Mouse (Mus musculus): ENCODE results near the gene Tecpr1. TPM values are rescaled to one million over a fixed set of nuclear protein-coding genes. Genes with fewer than 3 reads are reported as not detected.

Tecpr1 gene
- polyA plus RNA-seq, 1 experiment from 2014 or later: 19.9 TPM

DNA sequence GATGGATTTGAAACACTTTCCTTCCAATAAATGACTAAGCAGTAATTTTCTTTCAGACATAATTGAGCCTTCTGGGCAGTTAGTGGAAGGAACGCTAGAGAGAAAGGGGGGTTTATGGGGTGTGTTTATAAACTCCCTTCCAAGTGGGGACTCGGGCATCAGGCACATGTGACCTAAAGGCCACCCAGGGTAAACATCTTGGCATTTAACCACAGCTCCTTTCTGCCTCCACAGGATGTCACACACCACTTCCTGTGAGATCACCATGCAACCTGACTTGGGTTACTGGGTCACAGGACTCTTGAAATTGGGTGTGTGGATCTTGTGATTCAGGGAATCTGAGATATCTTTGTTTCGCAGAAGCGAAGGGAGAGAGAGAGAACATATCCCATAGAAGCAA lies 2.1 kb downstream of the Tecpr1 start:
- H3K36me3 ChIP-seq (replicated peaks): peaks cover 14% of the 10 kb centered on the region; the same call in 1 of the 2 replicates
- no peak for DNase-seq (ENCODE audit: extremely low spot score, low spot score)
- no peak overlapping the region for H3K4me3 ChIP-seq
- H3K27me3 ChIP-seq (ENCODE audit: poor library complexity, severe bottlenecking): no peaks in the 10 kb centered on the region
- 67% methylated on average over 4 of the region's 4 CpGs for WGBS
- H3K4me1 ChIP-seq: peaks cover 41% of the 10 kb centered on the region
- H3K27ac ChIP-seq: no peak overlapping the region
- H3K9me3 ChIP-seq: no peaks in the 10 kb centered on the region

DNA sequence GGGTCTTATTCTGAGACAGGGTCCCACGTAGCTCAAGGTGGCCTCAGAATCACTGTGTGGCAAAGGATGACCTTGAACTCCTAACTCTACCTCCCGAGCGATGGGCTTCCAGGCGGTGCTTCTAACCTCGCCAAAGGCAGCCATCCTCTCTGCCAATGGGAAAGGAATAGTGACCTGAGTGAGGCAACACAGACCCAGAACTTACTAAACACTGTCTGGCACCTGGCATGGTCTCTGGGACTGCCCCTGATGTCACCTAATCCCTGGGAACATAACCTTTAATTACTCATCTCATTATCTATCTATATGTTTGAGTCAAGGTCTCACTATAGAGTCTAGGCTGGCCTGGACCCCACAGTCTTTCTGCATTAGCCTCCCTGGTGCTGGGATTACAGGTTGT lies 3.5 kb downstream of the Tecpr1 start:
- 91% methylated on average over 5 of the region's 5 CpGs for WGBS
- H3K9me3 ChIP-seq: no peaks in the 10 kb centered on the region
- no peak overlapping the region for H3K27ac ChIP-seq
- H3K4me1 ChIP-seq: peaks cover 41% of the 10 kb centered on the region
- peaks cover 21% of the 10 kb centered on the region for H3K36me3 ChIP-seq (replicated peaks)
- no peak for DNase-seq (ENCODE audit: extremely low spot score, low spot score)
- H3K27me3 ChIP-seq (ENCODE audit: poor library complexity, severe bottlenecking): no peaks in the 10 kb centered on the region
- no peak overlapping the region for H3K4me3 ChIP-seq

DNA sequence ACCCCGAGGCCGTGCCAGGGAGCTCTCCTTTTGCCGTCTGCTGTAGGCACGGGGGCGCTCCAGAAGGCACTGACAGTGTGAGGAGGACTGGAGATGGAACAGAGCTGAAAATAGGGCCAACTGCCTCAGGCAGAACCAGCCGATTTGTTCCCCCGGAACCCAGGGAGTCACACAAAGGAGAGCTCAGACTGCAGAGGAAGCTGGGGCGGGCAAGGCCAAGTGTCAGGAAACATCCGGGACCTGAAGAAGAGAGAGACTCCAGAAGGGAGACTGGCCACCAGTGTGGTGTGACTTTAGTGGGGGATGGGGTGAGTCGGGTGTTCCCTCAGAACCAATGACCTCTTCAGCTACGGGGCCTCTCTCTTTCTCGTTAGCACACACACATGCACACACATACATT lies 4.1 kb downstream of the Tecpr1 start:
- Histone ChIP-seq H3K27me3 (ENCODE audit: poor library complexity, severe bottlenecking) (no peaks in the 10 kb centered on the region), H3K4me3 (no peak overlapping the region), H3K27ac (0 out of 2 replicates have a peak overlapping the region, but pooled peaks have one; percentile 51), H3K9me3 (no peaks in the 10 kb centered on the region), H3K4me1 (peaks cover 38% of the 10 kb centered on the region), H3K36me3 (replicated peaks) (peaks cover 21% of the 10 kb centered on the region)
- no peak for DNase-seq (ENCODE audit: extremely low spot score, low spot score)
- 73% methylated on average over 12 of the region's 12 CpGs for WGBS

DNA sequence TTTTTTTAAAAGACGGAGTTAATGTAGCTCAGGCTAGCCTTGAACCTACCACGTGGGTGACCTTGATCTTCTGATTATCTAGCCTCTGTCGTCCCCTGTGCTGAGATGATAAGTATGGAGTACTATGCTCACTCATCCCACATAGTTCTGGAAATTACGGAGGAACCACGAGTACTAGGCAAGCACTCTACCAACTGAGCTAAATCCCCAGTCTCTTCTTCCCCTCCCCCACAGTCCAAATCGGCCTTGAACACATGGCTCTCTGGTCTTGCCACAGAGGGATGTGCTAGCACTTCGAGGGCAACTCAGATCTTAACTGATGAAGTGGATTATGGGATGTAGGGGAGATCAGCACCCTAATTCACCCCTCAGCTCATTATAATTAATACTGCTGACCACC lies 5.4 kb downstream of the Tecpr1 start:
- Histone ChIP-seq H3K4me1 (peaks cover 33% of the 10 kb centered on the region), H3K27ac (no peak overlapping the region), H3K4me3 (no peak overlapping the region), H3K27me3 (ENCODE audit: poor library complexity, severe bottlenecking) (no peaks in the 10 kb centered on the region), H3K9me3 (no peaks in the 10 kb centered on the region), H3K36me3 (replicated peaks) (peaks cover 29% of the 10 kb centered on the region)
- 87% methylated on average over 7 of the region's 7 CpGs for WGBS
- DNase-seq (ENCODE audit: extremely low spot score, low spot score): no peak

DNA sequence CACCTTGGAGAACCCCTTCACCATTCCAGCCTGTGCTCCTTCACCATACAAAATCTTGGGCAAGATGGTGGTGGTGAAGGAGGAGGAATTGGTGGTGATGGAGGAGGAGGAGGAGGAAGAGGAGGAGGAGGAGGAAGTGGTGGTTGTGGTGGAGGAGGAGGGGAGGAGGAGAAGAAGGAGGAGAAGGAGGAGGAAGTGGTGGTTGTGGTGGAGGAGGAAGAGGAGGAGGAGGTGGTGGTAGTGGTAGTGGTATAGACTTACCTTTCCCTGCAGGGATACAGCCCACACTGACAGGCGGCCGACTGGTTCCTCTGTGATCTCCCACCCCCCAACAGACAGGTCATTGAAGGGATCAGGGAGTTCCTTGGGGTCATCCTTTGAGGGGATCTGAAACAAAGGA lies 7.4 kb downstream of the Tecpr1 start:
- Histone ChIP-seq H3K4me3 (no peak overlapping the region), H3K9me3 (no peaks in the 10 kb centered on the region), H3K27ac (no peak overlapping the region), H3K4me1 (peaks cover 15% of the 10 kb centered on the region), H3K27me3 (ENCODE audit: poor library complexity, severe bottlenecking) (no peaks in the 10 kb centered on the region), H3K36me3 (replicated peaks) (peaks cover 43% of the 10 kb centered on the region)
- DNase-seq (ENCODE audit: extremely low spot score, low spot score): no peak
- 85% methylated on average over 2 of the region's 2 CpGs for WGBS

DNA sequence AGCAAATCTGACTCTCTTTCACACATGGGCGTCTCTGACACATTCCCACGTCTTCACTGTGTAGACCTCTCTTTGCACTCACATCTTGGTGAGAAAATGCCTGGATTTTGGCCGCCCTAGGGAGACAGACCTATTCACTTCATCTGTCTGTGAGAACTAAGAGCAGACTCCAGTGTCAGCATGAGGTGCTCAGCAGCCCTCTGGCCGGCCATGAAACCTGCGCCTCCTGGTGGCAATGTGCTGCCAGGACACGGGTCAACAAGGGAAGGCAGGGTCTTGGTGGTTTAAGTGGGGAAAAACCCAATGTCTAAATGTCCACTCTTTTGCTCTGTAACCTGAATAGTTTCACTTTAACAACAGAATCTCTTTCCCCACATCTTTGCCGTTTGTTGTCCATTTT lies 9.0 kb downstream of the Tecpr1 start:
- H3K36me3 ChIP-seq (replicated peaks): peaks cover 58% of the 10 kb centered on the region
- DNase-seq (ENCODE audit: extremely low spot score, low spot score): peak; percentile 67
- no peak overlapping the region for H3K4me3 ChIP-seq
- H3K27me3 ChIP-seq (ENCODE audit: poor library complexity, severe bottlenecking): no peaks in the 10 kb centered on the region
- no peaks in the 10 kb centered on the region for H3K9me3 ChIP-seq
- no peak overlapping the region for H3K27ac ChIP-seq
- WGBS: 27% methylated on average over 7 of the region's 7 CpGs
- peaks cover 11% of the 10 kb centered on the region for H3K4me1 ChIP-seq

DNA sequence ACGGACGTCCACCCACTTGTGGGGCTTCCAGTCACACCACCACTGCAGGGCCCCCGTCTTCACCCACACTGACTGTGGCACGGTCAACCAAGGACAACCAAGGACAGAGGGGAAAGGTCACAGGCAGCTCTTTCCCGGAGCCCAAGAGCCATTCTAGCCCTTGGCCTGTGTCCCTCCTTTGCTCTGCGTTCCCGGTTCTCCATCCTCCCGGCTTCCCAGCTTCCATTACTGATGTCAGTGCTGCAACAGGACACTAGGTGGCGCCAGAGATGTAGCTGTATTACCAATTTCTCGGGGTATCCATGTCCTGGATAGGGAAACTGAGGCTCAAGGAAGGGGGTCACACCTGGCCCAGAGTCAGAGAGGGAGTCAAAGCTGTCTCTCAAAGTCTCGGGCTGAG lies 15.9 kb downstream of the Tecpr1 start:
- 54% methylated on average over 11 of the region's 11 CpGs for WGBS
- Histone ChIP-seq H3K4me1 (peaks cover 6% of the 10 kb centered on the region; the same call in 1 of the 2 replicates), H3K9me3 (peaks cover 3% of the 10 kb centered on the region), H3K27me3 (ENCODE audit: poor library complexity, severe bottlenecking) (no peaks in the 10 kb centered on the region), H3K4me3 (no peak overlapping the region), H3K36me3 (replicated peaks) (peaks cover 71% of the 10 kb centered on the region), H3K27ac (no peak overlapping the region)
- no peak for DNase-seq (ENCODE audit: extremely low spot score, low spot score)

DNA sequence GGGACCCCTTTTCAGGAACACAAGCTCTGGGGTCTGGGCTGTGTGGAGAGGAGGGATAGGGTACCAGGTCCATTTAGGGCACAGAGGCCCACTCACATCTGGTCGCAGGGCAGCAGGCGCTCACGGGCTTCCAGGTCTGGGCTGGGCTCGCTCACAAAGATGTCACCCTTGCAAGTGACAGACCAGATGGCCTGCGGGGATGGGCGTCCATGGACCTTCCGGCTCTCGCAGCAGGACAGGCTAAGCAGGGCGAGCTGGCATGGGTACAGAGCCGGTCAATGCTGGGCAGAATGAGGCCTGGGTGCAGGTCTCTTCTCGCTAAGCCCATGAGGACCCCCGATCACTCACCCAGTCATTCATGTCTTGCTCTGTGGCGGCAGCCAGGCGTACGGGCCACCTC lies 17.3 kb downstream of the Tecpr1 start:
- H3K36me3 ChIP-seq (replicated peaks): peaks cover 66% of the 10 kb centered on the region
- 94% methylated on average over 15 of the region's 15 CpGs for WGBS

DNA sequence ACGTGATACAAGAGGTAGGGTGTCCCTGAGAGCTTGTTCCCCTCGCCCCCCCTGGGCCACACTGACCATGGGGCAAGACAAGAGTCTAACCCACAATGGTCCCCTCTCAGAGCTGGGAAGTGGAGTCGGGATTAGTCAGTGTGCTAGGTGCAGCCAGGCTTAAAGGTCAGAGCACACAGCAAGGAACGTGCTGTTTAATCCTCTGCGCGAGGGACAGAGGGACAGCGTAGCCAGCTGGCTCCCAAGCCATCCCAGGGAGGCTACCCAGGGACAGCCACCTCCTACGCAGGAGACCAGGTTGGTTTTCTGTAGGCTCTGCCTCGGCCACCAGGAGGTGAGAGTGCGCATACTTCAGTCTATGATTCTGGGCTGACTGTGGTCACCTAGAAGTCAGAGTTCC lies 18.5 kb downstream of the Tecpr1 start:
- no peaks in the 10 kb centered on the region for H3K27me3 ChIP-seq (ENCODE audit: poor library complexity, severe bottlenecking)
- peaks cover 8% of the 10 kb centered on the region for H3K9me3 ChIP-seq
- 56% methylated on average over 10 of the region's 10 CpGs for WGBS
- peaks cover 56% of the 10 kb centered on the region for H3K36me3 ChIP-seq (replicated peaks)
- H3K27ac ChIP-seq: no peak overlapping the region
- no peak overlapping the region for H3K4me3 ChIP-seq
- no peak for DNase-seq (ENCODE audit: extremely low spot score, low spot score)
- peaks cover 6% of the 10 kb centered on the region; the same call in 1 of the 2 replicates for H3K4me1 ChIP-seq

More for the DNA sequence above, 17.3 kb downstream of the Tecpr1 start:
- Histone ChIP-seq H3K4me3 (no peak overlapping the region), H3K27ac (no peak overlapping the region), H3K9me3 (peaks cover 8% of the 10 kb centered on the region), H3K27me3 (ENCODE audit: poor library complexity, severe bottlenecking) (no peaks in the 10 kb centered on the region), H3K4me1 (peaks cover 6% of the 10 kb centered on the region; the same call in 1 of the 2 replicates)
- no peak for DNase-seq (ENCODE audit: extremely low spot score, low spot score)

DNA sequence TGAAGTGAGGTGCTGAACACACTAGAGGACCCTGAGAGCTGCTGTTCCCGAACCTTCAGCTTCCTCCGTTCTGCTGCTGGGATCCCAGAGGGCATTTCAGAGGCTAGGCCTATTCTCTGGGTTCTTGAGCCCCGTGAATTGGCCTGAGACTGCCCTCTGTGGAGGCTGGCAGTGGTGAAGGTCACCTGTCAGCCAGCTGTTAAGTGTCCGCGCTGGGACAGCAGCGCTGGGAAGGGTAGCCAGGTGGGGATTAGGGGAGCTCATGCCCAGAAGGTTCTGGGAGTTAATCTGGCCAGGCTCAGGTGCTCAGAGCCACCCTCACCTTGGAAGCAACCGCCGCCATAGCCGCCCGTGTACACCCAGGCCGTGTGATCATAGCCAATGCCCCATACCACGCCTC lies 19.1 kb downstream of the Tecpr1 start:
- no peak overlapping the region for H3K27ac ChIP-seq

DNA sequence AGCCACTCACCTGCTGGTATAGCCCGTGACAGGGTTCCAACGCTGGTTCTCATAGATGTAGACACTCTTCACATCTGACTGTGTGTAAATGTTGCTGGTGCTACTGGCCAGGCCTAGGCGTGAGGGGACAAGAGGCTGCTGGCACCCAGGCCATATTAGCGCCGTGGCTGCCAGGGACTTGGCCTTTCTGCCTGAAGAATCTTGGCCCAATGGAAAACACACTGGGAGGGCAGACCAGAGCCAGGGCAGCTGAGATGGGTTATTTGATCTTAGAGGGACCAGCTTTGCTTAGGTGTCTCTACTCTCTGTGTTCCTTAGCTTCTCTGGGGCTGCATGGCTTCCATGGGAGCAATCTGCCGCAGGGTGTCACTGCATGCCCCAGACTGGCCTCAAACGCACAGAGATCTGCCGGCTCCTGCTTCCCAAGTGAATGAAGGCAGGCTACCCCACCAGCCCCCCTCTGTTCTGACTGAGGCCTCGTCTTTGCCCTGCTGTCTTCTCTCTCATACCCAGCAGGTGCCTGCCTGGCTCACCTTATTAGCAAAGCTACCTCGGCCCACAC lies 19.9 kb downstream of the Tecpr1 start:
- 90% methylated on average over 10 of the region's 10 CpGs for WGBS
- DNase-seq (ENCODE audit: extremely low spot score, low spot score): no peak
- H3K27ac ChIP-seq: no peak overlapping the region
- H3K4me1 ChIP-seq: peaks cover 6% of the 10 kb centered on the region; the same call in 1 of the 2 replicates
- H3K9me3 ChIP-seq: peaks cover 8% of the 10 kb centered on the region
- no peaks in the 10 kb centered on the region for H3K27me3 ChIP-seq (ENCODE audit: poor library complexity, severe bottlenecking)
- no peak overlapping the region for H3K4me3 ChIP-seq
- H3K36me3 ChIP-seq (replicated peaks): peaks cover 54% of the 10 kb centered on the region

More for the DNA sequence above, 19.1 kb downstream of the Tecpr1 start:
- Histone ChIP-seq H3K9me3 (peaks cover 8% of the 10 kb centered on the region), H3K4me3 (no peak overlapping the region), H3K36me3 (replicated peaks) (peaks cover 50% of the 10 kb centered on the region), H3K4me1 (peaks cover 6% of the 10 kb centered on the region; the same call in 1 of the 2 replicates), H3K27me3 (ENCODE audit: poor library complexity, severe bottlenecking) (no peaks in the 10 kb centered on the region)
- DNase-seq (ENCODE audit: extremely low spot score, low spot score): no peak
- WGBS: 94% methylated on average over 12 of the region's 12 CpGs

DNA sequence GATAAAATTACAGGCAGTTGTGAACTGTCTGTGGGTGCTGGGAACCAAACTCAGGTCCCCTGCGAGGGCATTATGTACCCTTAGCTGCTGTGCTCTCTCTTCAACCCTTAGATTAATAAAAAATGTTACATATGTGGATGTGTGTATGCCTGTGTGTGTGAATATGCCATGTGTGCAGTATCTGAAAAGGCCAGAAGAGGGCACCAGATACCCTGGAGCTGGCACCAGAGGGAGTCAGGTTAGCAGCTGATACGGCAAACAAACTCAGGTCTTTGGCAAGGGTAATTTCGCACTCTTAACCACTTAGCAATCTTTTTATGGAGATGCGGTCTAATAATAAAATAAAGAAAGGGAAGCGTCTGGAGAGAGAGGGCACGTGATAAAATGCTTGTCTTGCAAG lies 21.0 kb downstream of the Tecpr1 start:
- H3K9me3 ChIP-seq: peaks cover 8% of the 10 kb centered on the region
- 94% methylated on average over 6 of the region's 6 CpGs for WGBS
- peaks cover 53% of the 10 kb centered on the region for H3K36me3 ChIP-seq (replicated peaks)
- DNase-seq (ENCODE audit: extremely low spot score, low spot score): no peak
- H3K4me1 ChIP-seq: peaks cover 6% of the 10 kb centered on the region; the same call in 1 of the 2 replicates
- H3K4me3 ChIP-seq: no peak overlapping the region
- H3K27ac ChIP-seq: no peak overlapping the region
- H3K27me3 ChIP-seq (ENCODE audit: poor library complexity, severe bottlenecking): no peaks in the 10 kb centered on the region

DNA sequence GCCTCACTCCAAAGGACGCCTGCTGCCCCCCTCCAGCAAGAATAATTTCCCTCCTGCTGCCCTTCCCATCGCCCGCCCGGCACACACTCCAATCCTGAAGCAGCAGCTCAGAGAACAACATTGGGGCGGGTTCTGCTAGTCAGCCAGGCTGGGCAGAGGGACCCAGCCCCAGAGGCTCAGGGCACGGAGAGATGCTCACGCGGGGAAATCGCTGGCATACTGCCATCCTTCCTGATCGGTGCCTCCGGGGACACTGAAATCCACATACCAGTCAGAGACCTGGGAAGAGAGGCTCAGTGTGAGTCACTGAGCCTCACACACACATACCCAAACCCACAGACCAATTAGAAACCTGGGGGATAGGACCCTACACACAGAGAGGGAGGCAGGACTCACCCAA lies 22.8 kb downstream of the Tecpr1 start:
- 92% methylated on average over 11 of the region's 11 CpGs for WGBS
- H3K36me3 ChIP-seq (replicated peaks): peaks cover 42% of the 10 kb centered on the region

More for the DNA sequence above, 22.8 kb downstream of the Tecpr1 start:
- no peaks in the 10 kb centered on the region for H3K27me3 ChIP-seq (ENCODE audit: poor library complexity, severe bottlenecking)
- peaks cover 17% of the 10 kb centered on the region for H3K4me1 ChIP-seq
- peaks cover 8% of the 10 kb centered on the region for H3K9me3 ChIP-seq
- no peak for DNase-seq (ENCODE audit: extremely low spot score, low spot score)
- H3K4me3 ChIP-seq: no peak overlapping the region
- no peak overlapping the region for H3K27ac ChIP-seq
